Mouse (Mus musculus): Measurements from ENCODE around the gene Bcas1. TPM values are rescaled to one million over a fixed set of nuclear protein-coding genes. Genes with fewer than 3 reads are reported as not detected.

Bcas1 gene
- polyA plus RNA-seq (2015; fragmentation: Nextera tagmentation; extraction: Ambion mirVana) = 7.0 and 7.2 TPM in 2 replicates

GRCm38 (mm10) chr2:170427704-170428103, at the start of gene Bcas1:
Gene Bcas1, minus strand, starts transcription at chr2:170427845.
- H3K4me1 ChIP-seq (replicated peaks) = 0 out of 2 replicates have a peak, but pooled peaks cover 4% of the 10 kb centered on the region
- H3K9me3 ChIP-seq (replicated peaks) = no peaks in the 10 kb centered on the region
- H3K27ac ChIP-seq (replicated peaks) = no peak within 1 kb of the TSS
- peak; percentile 69; the same call in 1 of the 2 replicates for ATAC-seq (ENCODE audit: insufficient read depth)
- peak within 1 kb of the TSS; percentile 35 for H3K4me2 ChIP-seq
- no peaks in the 10 kb centered on the region for H3K36me3 ChIP-seq (replicated peaks)
- no peaks in the 10 kb centered on the region for H3K27me3 ChIP-seq
- H3K4me3 ChIP-seq (replicated peaks) = no peak within 1 kb of the TSS
- WGBS (ENCODE audit: insufficient replicate concordance) = 56% methylated on average over 8 of the region's 8 CpGs
- H3K9ac ChIP-seq = no peak within 1 kb of the TSS

DNA sequence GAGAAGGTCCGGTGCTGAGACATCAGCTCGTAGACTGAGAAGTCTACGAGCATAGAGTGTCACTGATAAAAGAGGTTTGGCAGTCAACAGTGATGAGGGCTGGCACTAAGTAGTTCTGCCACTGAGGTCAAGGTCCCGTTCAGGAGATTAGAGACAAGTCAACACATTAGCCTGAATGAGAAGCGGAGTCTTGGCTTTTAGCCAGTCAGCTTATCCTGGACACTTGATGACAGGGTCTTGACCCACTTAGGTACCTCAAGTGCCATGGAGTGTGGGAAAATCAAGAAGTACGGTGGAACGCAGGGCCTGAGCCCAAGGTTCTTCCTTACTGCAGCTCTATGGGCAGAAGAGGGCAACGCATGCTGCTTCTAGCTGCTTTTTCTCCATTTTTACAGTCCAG, 49.0 kb upstream of the Bcas1 start:
- no peaks in the 10 kb centered on the region for H3K27me3 ChIP-seq
- H3K27ac ChIP-seq (replicated peaks) = no peak overlapping the region
- no peak overlapping the region for H3K4me3 ChIP-seq (replicated peaks)
- 72% methylated on average over 8 of the region's 8 CpGs for WGBS (ENCODE audit: insufficient replicate concordance)
- no peak overlapping the region for H3K4me2 ChIP-seq
- no peaks in the 10 kb centered on the region for H3K36me3 ChIP-seq (replicated peaks)
- H3K4me1 ChIP-seq (replicated peaks) = no peaks in the 10 kb centered on the region
- no peaks in the 10 kb centered on the region for H3K9me3 ChIP-seq (replicated peaks)
- no peak overlapping the region for H3K9ac ChIP-seq
- ATAC-seq (ENCODE audit: insufficient read depth) = no peak

DNA sequence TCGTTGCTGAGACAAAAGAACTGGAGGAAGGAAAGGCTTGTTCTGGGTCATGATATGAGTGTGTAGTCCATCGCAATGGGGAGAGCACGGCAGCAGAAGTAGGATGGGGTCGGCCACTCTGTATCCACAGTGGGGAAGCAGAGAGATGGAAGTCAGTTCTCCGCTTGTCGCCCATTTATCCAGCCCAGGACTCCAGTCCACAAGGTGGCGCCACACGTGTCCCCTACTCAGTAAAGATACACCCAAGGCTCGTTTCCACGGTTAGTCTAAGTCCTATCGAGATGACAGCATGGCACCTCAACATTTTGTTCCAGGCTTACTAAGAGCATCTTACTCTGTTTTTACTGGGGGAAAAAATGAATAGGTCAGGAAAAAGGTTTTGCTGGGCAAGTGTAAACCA, 48.6 kb upstream of the Bcas1 start:
- 55% methylated on average over 11 of the region's 11 CpGs for WGBS (ENCODE audit: insufficient replicate concordance)
- no peak overlapping the region for H3K9ac ChIP-seq
- no peaks in the 10 kb centered on the region for H3K27me3 ChIP-seq
- H3K4me2 ChIP-seq = no peak overlapping the region
- no peaks in the 10 kb centered on the region for H3K4me1 ChIP-seq (replicated peaks)
- no peaks in the 10 kb centered on the region for H3K9me3 ChIP-seq (replicated peaks)
- no peak overlapping the region for H3K4me3 ChIP-seq (replicated peaks)
- H3K36me3 ChIP-seq (replicated peaks) = no peaks in the 10 kb centered on the region
- no peak overlapping the region for H3K27ac ChIP-seq (replicated peaks)
- no peak for ATAC-seq (ENCODE audit: insufficient read depth)

DNA sequence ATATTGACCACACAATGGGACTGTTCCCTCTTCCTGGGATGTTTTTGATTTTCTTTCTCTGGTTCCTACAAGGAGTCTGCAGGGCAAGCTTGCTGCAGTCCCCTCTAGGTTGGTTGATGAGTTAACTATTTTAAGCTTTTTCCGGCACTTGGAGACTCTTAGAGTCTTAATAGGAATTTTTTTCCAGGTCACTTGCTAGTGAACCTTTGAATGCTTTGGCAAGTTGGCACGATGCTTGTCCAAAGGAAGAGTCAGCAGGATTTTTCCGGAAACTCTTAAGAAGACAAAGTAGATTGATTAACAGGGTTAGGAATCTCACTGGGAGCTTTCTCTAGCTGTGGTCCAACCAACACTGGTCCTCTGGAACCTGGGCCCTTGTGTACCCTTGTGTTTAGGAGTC, 47.5 kb upstream of the Bcas1 start:
- WGBS (ENCODE audit: insufficient replicate concordance) = 67% methylated on average over 3 of the region's 3 CpGs
- no peak overlapping the region for H3K4me2 ChIP-seq
- no peaks in the 10 kb centered on the region for H3K36me3 ChIP-seq (replicated peaks)
- no peak overlapping the region for H3K27ac ChIP-seq (replicated peaks)
- no peak for ATAC-seq (ENCODE audit: insufficient read depth)
- no peaks in the 10 kb centered on the region for H3K4me1 ChIP-seq (replicated peaks)
- no peaks in the 10 kb centered on the region for H3K9me3 ChIP-seq (replicated peaks)
- H3K27me3 ChIP-seq = no peaks in the 10 kb centered on the region; the same call in 1 of the 2 replicates
- no peak overlapping the region for H3K4me3 ChIP-seq (replicated peaks)
- no peak overlapping the region for H3K9ac ChIP-seq

DNA sequence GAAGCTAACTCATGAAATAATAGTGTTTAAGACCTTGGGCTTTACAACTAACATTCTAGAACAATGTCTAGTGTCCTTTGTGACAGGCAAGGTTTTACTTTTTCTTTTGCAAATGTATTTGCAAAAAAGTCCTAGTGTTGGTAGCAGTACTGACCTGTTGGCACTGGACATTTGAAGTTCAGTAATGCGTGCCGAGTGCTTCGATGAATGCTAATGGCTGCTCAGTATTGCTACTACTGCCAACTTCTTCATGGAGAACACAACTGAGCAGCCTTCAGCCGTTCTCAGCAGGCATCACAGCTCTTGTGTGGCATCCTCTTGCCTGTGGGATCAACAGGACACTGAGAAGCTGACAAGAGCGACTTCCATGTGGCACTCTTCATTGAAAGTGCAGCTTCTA, 46.5 kb upstream of the Bcas1 start:
- no peaks in the 10 kb centered on the region for H3K9me3 ChIP-seq (replicated peaks)
- no peaks in the 10 kb centered on the region for H3K36me3 ChIP-seq (replicated peaks)
- H3K27me3 ChIP-seq = no peaks in the 10 kb centered on the region; the same call in 1 of the 2 replicates
- 0 out of 2 replicates have a peak, but pooled peaks cover 3% of the 10 kb centered on the region for H3K4me1 ChIP-seq (replicated peaks)
- ATAC-seq (ENCODE audit: insufficient read depth) = no peak
- H3K4me3 ChIP-seq (replicated peaks) = no peak overlapping the region
- no peak overlapping the region for H3K27ac ChIP-seq (replicated peaks)
- WGBS (ENCODE audit: insufficient replicate concordance) = 80% methylated on average over 5 of the region's 5 CpGs
- no peak overlapping the region for H3K9ac ChIP-seq
- H3K4me2 ChIP-seq = no peak overlapping the region

DNA sequence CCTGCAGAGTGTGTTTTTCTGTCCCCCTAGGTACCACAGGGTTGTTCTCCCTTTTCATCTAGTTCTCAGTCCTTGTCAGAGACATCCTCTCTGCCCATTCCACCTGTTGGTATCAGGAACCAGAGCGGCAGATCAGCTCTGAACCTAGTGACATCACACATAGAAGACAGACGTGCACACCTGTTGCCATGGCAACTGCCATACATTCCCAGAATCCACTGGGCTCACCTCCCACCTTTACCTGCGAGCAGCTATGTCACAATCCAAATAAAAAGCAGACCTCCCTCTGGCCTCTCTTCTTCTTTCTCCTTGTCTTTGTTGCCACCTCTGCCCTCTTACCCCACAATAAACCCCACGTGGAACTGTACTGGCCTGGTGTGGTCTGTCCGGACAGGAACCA, 42.9 kb upstream of the Bcas1 start:
- H3K4me2 ChIP-seq = no peak overlapping the region
- ATAC-seq (ENCODE audit: insufficient read depth) = no peak
- 49% methylated on average over 5 of the region's 5 CpGs for WGBS (ENCODE audit: insufficient replicate concordance)
- H3K27ac ChIP-seq (replicated peaks) = no peak overlapping the region
- no peaks in the 10 kb centered on the region; the same call in 1 of the 2 replicates for H3K27me3 ChIP-seq
- H3K9ac ChIP-seq = no peak overlapping the region
- H3K4me3 ChIP-seq (replicated peaks) = no peak overlapping the region
- 0 out of 2 replicates have a peak, but pooled peaks cover 3% of the 10 kb centered on the region for H3K4me1 ChIP-seq (replicated peaks)
- H3K9me3 ChIP-seq (replicated peaks) = no peaks in the 10 kb centered on the region
- no peaks in the 10 kb centered on the region for H3K36me3 ChIP-seq (replicated peaks)

- H3K4me2 ChIP-seq = no peak overlapping the region
- no peaks in the 10 kb centered on the region for H3K9me3 ChIP-seq (replicated peaks)
- ATAC-seq (ENCODE audit: insufficient read depth) = no peak
- no peak overlapping the region for H3K9ac ChIP-seq
- no peaks in the 10 kb centered on the region for H3K36me3 ChIP-seq (replicated peaks)
- H3K4me1 ChIP-seq (replicated peaks) = 0 out of 2 replicates have a peak, but pooled peaks cover 3% of the 10 kb centered on the region
- H3K4me3 ChIP-seq (replicated peaks) = no peak overlapping the region
- no peak overlapping the region for H3K27ac ChIP-seq (replicated peaks)
- H3K27me3 ChIP-seq = no peaks in the 10 kb centered on the region; the same call in 1 of the 2 replicates
- WGBS (ENCODE audit: insufficient replicate concordance) = 1% methylated on average over 10 of the region's 10 CpGs
Observed at GRCm38 (mm10) chr2:170469616-170470308, 42.1 kb upstream of the Bcas1 start.

DNA sequence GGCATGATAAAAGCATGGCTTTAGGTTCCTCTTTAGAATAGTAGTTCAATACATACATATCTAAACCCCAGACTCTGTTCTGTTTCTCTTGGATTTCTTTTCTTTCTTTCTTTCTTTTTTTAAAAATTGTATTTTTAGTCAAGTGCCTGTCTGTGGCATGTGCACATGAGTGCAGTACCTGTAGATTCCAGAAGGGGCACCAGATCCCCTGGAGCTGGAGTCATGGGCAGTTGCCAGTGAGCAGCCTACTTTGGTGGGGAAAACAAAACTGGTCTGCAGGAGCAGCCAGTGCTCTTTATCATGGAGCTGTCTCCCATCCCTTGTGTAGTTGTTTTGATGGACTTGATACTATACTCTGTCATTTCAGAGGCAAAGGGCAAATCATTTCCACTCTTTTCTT, 40.4 kb upstream of the Bcas1 start:
- no peak overlapping the region for H3K4me3 ChIP-seq (replicated peaks)
- no peaks in the 10 kb centered on the region for H3K9me3 ChIP-seq (replicated peaks)
- no peak for ATAC-seq (ENCODE audit: insufficient read depth)
- no peak overlapping the region for H3K9ac ChIP-seq
- no peaks in the 10 kb centered on the region; the same call in 1 of the 2 replicates for H3K27me3 ChIP-seq
- no peaks in the 10 kb centered on the region for H3K36me3 ChIP-seq (replicated peaks)
- H3K4me2 ChIP-seq = no peak overlapping the region
- no peak overlapping the region for H3K27ac ChIP-seq (replicated peaks)
- 0 out of 2 replicates have a peak, but pooled peaks cover 3% of the 10 kb centered on the region for H3K4me1 ChIP-seq (replicated peaks)

DNA sequence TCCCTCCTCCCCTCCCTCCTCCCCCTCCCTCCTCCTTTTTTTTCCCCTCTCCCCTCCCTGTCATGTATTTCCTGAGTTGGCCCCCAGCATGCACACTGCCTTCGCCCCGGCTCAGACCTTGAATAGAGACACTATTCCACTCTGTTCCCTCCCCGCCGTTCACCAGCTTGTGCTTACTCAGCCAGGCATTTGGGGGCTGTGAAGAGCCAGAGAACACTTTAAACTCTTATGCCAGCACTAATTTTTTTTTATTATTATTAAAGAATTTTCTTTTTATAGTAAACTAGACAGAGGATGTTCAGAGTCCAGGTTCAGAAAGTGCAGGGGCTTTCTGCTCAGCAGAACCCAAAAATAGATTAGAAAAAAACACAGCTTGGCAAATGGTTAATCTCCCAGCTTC, 37.2 kb upstream of the Bcas1 start:
- no peak overlapping the region for H3K27ac ChIP-seq (replicated peaks)
- H3K9ac ChIP-seq = no peak overlapping the region
- H3K4me2 ChIP-seq = no peak overlapping the region
- no peaks in the 10 kb centered on the region for H3K36me3 ChIP-seq (replicated peaks)
- no peak for ATAC-seq (ENCODE audit: insufficient read depth)
- no peaks in the 10 kb centered on the region for H3K27me3 ChIP-seq
- 52% methylated on average over 4 of the region's 4 CpGs for WGBS (ENCODE audit: insufficient replicate concordance)
- no peak overlapping the region for H3K4me3 ChIP-seq (replicated peaks)
- no peaks in the 10 kb centered on the region for H3K9me3 ChIP-seq (replicated peaks)
- H3K4me1 ChIP-seq (replicated peaks) = 0 out of 2 replicates have a peak, but pooled peaks cover 3% of the 10 kb centered on the region

DNA sequence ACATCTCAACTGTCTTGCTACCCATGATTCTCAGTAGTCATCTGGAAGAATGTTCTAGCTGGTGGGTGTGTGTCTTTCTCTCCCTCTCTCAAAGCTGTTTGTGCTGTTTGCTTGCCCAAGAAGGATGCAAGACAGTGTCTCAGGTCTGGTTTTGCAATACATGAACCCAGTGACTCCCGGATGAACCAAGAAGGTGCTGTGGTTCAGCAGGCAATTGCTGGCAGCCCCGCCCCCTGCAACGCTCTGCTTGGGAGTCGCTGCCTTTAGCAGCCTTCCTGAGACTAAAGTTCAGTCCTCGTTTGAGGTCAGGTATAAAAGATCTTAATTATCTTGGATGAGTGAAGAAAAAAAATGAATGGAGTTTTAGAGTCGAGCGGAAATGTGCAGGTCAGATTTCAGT, 34.0 kb upstream of the Bcas1 start:
- no peak for ATAC-seq (ENCODE audit: insufficient read depth)
- Histone ChIP-seq H3K4me2 (no peak overlapping the region), H3K4me1 (replicated peaks) (no peaks in the 10 kb centered on the region), H3K27ac (replicated peaks) (no peak overlapping the region), H3K27me3 (no peaks in the 10 kb centered on the region), H3K36me3 (replicated peaks) (no peaks in the 10 kb centered on the region), H3K9me3 (replicated peaks) (no peaks in the 10 kb centered on the region), H3K4me3 (replicated peaks) (no peak overlapping the region), H3K9ac (no peak overlapping the region)
- WGBS (ENCODE audit: insufficient replicate concordance) = 47% methylated on average over 7 of the region's 7 CpGs

- peak; percentile 85 for ATAC-seq (ENCODE audit: insufficient read depth)
- H3K9ac ChIP-seq = no peak overlapping the region
- H3K27ac ChIP-seq (replicated peaks) = 0 out of 2 replicates have a peak overlapping the region, but pooled peaks have one; percentile 45
- WGBS (ENCODE audit: insufficient replicate concordance) = 37% methylated on average over 9 of the region's 9 CpGs
- H3K36me3 ChIP-seq (replicated peaks) = no peaks in the 10 kb centered on the region
- no peak overlapping the region for H3K4me3 ChIP-seq (replicated peaks)
- no peak overlapping the region for H3K4me2 ChIP-seq
- no peaks in the 10 kb centered on the region for H3K9me3 ChIP-seq (replicated peaks)
- H3K4me1 ChIP-seq (replicated peaks) = no peaks in the 10 kb centered on the region
- H3K27me3 ChIP-seq = no peaks in the 10 kb centered on the region
Observed at GRCm38 (mm10) chr2:170459805-170460204, 32.2 kb upstream of the Bcas1 start.
